Mouse (Mus musculus) neural tube, embryonic 14.5 days (tissue): ENCODE measurements around the gene Cnksr1. TPM values are rescaled to one million over a fixed set of nuclear protein-coding genes. Genes with fewer than 3 reads are reported as not detected.

Experiments
- ATAC-seq: fragments of 200-750 bp; cut with Nextera tagmentation; 2 replicates; pipeline ENCODE4 v1.8.0; 2017; ENCODE audit warnings: low read depth, mild to moderate bottlenecking, moderate TSS enrichment, moderate library complexity
- H3K27ac ChIP-seq: fragments of 300-500 bp; sonication (generic); 2 replicates; pipeline ENCODE4 v1.5.1; 2014; ENCODE audit warnings: low read depth, mild to moderate bottlenecking, control low read depth, low read length, moderate library complexity, mixed read lengths
- H3K27me3 ChIP-seq: fragments of 300-500 bp; sonication (generic); 2 replicates; pipeline ENCODE4 v1.6.1; 2014; ENCODE audit warnings: low read length; ENCODE audit not compliant: control insufficient read depth, insufficient read depth
- H3K36me3 ChIP-seq: fragments of 300-500 bp; sonication (generic); 2 replicates; pipeline ENCODE4 v1.6.1; 2014; ENCODE audit warnings: low read length, mixed read lengths; ENCODE audit not compliant: control insufficient read depth, insufficient read depth
- H3K4me1 ChIP-seq: fragments of 300-500 bp; sonication (generic); 2 replicates; pipeline ENCODE4 v1.6.1; 2014; ENCODE audit warnings: low read length; ENCODE audit not compliant: control insufficient read depth, insufficient read depth
- H3K4me2 ChIP-seq: fragments of 300-500 bp; sonication (generic); 2 replicates; pipeline ENCODE4 v1.6.1; 2014; ENCODE audit warnings: mild to moderate bottlenecking, low read depth, low read length, control low read depth
- H3K4me3 ChIP-seq: fragments of 300-500 bp; sonication (generic); 2 replicates; pipeline ENCODE4 v1.5.1; 2014; ENCODE audit warnings: low read depth, low read length, control low read depth, mixed read lengths
- H3K9ac ChIP-seq: fragments of 300-500 bp; sonication (generic); replicated peaks from 2 replicates; pipeline ENCODE4 v1.6.1; 2014; ENCODE audit warnings: low read depth, mild to moderate bottlenecking, control low read depth, low read length, mixed read lengths
- H3K9me3 ChIP-seq: fragments of 300-500 bp; sonication (generic); 2 replicates; pipeline ENCODE4 v1.6.1; 2016; ENCODE audit warnings: low read length; ENCODE audit not compliant: control insufficient read depth
- whole genome bisulfite sequencing: fragments of 180-500 bp; shearing (Covaris S2); extraction: QIAGEN DNeasy Blood & Tissue Kit; methylation state at CpG from one replicate; pipeline ENCODE4 v1.1.7; 2014; 5-methylcytosine and 5-hydroxymethylcytosine counted together
- polyA plus RNA-seq: library from polyadenylated mRNA; unstranded; fragments of >200 nt; fragmentation: Nextera tagmentation; extraction: Ambion mirVana; gene quantifications from 2 replicates; pipeline ENCODE4 v1.2.1, GENCODE M21; 2014

Cnksr1 gene
- polyA plus RNA-seq, 1 experiment from 2014 or later = 0.16 TPM

GRCm38 (mm10) chr4:134230431-134230830, 7.8 kb downstream of the Cnksr1 start:
- Histone ChIP-seq H3K36me3 (no peaks in the 10 kb centered on the region), H3K9me3 (no peaks in the 10 kb centered on the region), H3K9ac (no peak overlapping the region), H3K4me1 (no peaks in the 10 kb centered on the region), H3K4me2 (no peak overlapping the region), H3K27ac (no peak overlapping the region), H3K27me3 (no peaks in the 10 kb centered on the region), H3K4me3 (no peak overlapping the region)
- WGBS = 38% methylated on average over 8 of the region's 8 CpGs
- ATAC-seq = no peak

GRCm38 (mm10) chr4:134227194-134227593, 11.0 kb downstream of the Cnksr1 start, which contains the start of gene Catsper4:
Gene Catsper4, minus strand, starts transcription at chr4:134227383.
- H3K27ac ChIP-seq = no peak within 1 kb of the TSS
- no peaks in the 10 kb centered on the region for H3K4me1 ChIP-seq
- H3K4me3 ChIP-seq = no peak within 1 kb of the TSS
- no peak within 1 kb of the TSS for H3K9ac ChIP-seq
- H3K27me3 ChIP-seq = no peaks in the 10 kb centered on the region
- H3K9me3 ChIP-seq = no peaks in the 10 kb centered on the region
- no peak within 1 kb of the TSS for H3K4me2 ChIP-seq
- WGBS = 76% methylated on average over 8 of the region's 8 CpGs
- ATAC-seq = no peak
- no peaks in the 10 kb centered on the region for H3K36me3 ChIP-seq

- H3K4me3 ChIP-seq = no peak overlapping the region
- no peak for ATAC-seq
- no peaks in the 10 kb centered on the region for H3K27me3 ChIP-seq
- no peaks in the 10 kb centered on the region for H3K9me3 ChIP-seq
- WGBS = 65% methylated on average over 11 of the region's 11 CpGs
- no peaks in the 10 kb centered on the region for H3K4me1 ChIP-seq
- H3K36me3 ChIP-seq = no peaks in the 10 kb centered on the region
- H3K9ac ChIP-seq = no peak overlapping the region
- no peak overlapping the region for H3K4me2 ChIP-seq
- H3K27ac ChIP-seq = no peak overlapping the region
These were observed 15.2 kb downstream of the Cnksr1 start for GRCm38 (mm10) chr4:134222793-134223600.

- no peaks in the 10 kb centered on the region for H3K27me3 ChIP-seq
- WGBS = 74% methylated on average over 6 of the region's 6 CpGs
- H3K9me3 ChIP-seq = no peaks in the 10 kb centered on the region
- H3K27ac ChIP-seq = no peak overlapping the region
- H3K4me3 ChIP-seq = no peak overlapping the region
- no peaks in the 10 kb centered on the region for H3K4me1 ChIP-seq
- no peaks in the 10 kb centered on the region for H3K36me3 ChIP-seq
- ATAC-seq = no peak
- H3K4me2 ChIP-seq = no peak overlapping the region
- H3K9ac ChIP-seq = no peak overlapping the region
These were observed 31.6 kb downstream of the Cnksr1 start for GRCm38 (mm10) chr4:134206488-134207053.

GRCm38 (mm10) chr4:134203340-134203896, 34.8 kb downstream of the Cnksr1 start:
- Histone ChIP-seq H3K9me3 (no peaks in the 10 kb centered on the region), H3K36me3 (no peaks in the 10 kb centered on the region), H3K4me2 (no peak overlapping the region), H3K9ac (no peak overlapping the region), H3K4me1 (no peaks in the 10 kb centered on the region), H3K27ac (no peak overlapping the region), H3K4me3 (no peak overlapping the region), H3K27me3 (no peaks in the 10 kb centered on the region)
- ATAC-seq = no peak
- 94% methylated on average over 17 of the region's 17 CpGs for WGBS

GRCm38 (mm10) chr4:134202904-134203303, 35.3 kb downstream of the Cnksr1 start, which contains the start of gene Gm7534:
Gene Gm7534, minus strand, starts transcription at chr4:134203004.
- no peaks in the 10 kb centered on the region for H3K36me3 ChIP-seq
- no peak within 1 kb of the TSS for H3K4me3 ChIP-seq
- H3K4me2 ChIP-seq = no peak within 1 kb of the TSS
- no peaks in the 10 kb centered on the region for H3K9me3 ChIP-seq
- no peak within 1 kb of the TSS for H3K9ac ChIP-seq
- H3K27ac ChIP-seq = no peak within 1 kb of the TSS
- no peaks in the 10 kb centered on the region for H3K27me3 ChIP-seq
- ATAC-seq = no peak
- no peaks in the 10 kb centered on the region for H3K4me1 ChIP-seq
- 93% methylated on average over 4 of the region's 4 CpGs for WGBS

- Histone ChIP-seq H3K9ac (no peak overlapping the region), H3K4me2 (no peak overlapping the region), H3K4me1 (no peaks in the 10 kb centered on the region), H3K27me3 (no peaks in the 10 kb centered on the region), H3K4me3 (no peak overlapping the region), H3K36me3 (no peaks in the 10 kb centered on the region), H3K9me3 (no peaks in the 10 kb centered on the region), H3K27ac (no peak overlapping the region)
- 80% methylated on average over 2 of the region's 2 CpGs for WGBS
- ATAC-seq = no peak
These were observed 38.8 kb downstream of the Cnksr1 start for GRCm38 (mm10) chr4:134199371-134199770.

- peak overlapping the region; percentile 74 for H3K9ac ChIP-seq
- H3K27ac ChIP-seq = peak overlapping the region; percentile 69
- peak; percentile 3; the same call in 1 of the 2 replicates for ATAC-seq
- H3K4me3 ChIP-seq = peak overlapping the region; percentile 72
- H3K36me3 ChIP-seq = no peaks in the 10 kb centered on the region
- H3K4me1 ChIP-seq = peaks cover 7% of the 10 kb centered on the region; the same call in 1 of the 2 replicates
- H3K27me3 ChIP-seq = no peaks in the 10 kb centered on the region
- 2% methylated on average over 22 of the region's 22 CpGs for WGBS
- H3K9me3 ChIP-seq = no peaks in the 10 kb centered on the region
- peak overlapping the region; percentile 88 for H3K4me2 ChIP-seq
These were observed 51.9 kb downstream of the Cnksr1 start for GRCm38 (mm10) chr4:134186268-134186667.

- no peaks in the 10 kb centered on the region for H3K27me3 ChIP-seq
- H3K4me1 ChIP-seq = peaks cover 7% of the 10 kb centered on the region; the same call in 1 of the 2 replicates
- peak overlapping the region; percentile 72 for H3K4me3 ChIP-seq
- H3K4me2 ChIP-seq = peak overlapping the region; percentile 88
- ATAC-seq = no peak
- H3K9me3 ChIP-seq = no peaks in the 10 kb centered on the region
- H3K27ac ChIP-seq = no peak overlapping the region
- 79% methylated on average over 3 of the region's 3 CpGs for WGBS
- peak overlapping the region; percentile 74; the same call in 1 of the 2 replicates for H3K9ac ChIP-seq
- H3K36me3 ChIP-seq = no peaks in the 10 kb centered on the region
These were observed 52.6 kb downstream of the Cnksr1 start for GRCm38 (mm10) chr4:134185569-134185968.
